Mouse (Mus musculus) megakaryocyte, embryonic 14.5 days (primary cell): Measurements from ENCODE around the gene Gys2. TPM values are rescaled to one million over a fixed set of nuclear protein-coding genes. Genes with fewer than 3 reads are reported as not detected.
"Not testable (repeated sequence)": the region's sequence is repeated elsewhere in the genome, so short reads cannot be mapped to it uniquely, and the experiment has no call there.

Experiments
- H3K27me3 ChIP-seq: replicated peaks from 2 replicates; pipeline ENCODE3; 2012; ENCODE audit warnings: inconsistent platforms
- H3K36me3 ChIP-seq: replicated peaks from 2 replicates; pipeline ENCODE3; 2012; ENCODE audit warnings: low read length, inconsistent platforms, mixed read lengths
- H3K4me1 ChIP-seq: 2 replicates; pipeline ENCODE4 v1.6.1; 2012; ENCODE audit warnings: inconsistent platforms
- H3K4me3 ChIP-seq: replicated peaks from 2 replicates; pipeline ENCODE3; 2012; ENCODE audit warnings: moderate library complexity, mild to moderate bottlenecking, inconsistent platforms
- H3K9me3 ChIP-seq: 2 replicates; pipeline ENCODE4 v1.6.1; 2012; ENCODE audit warnings: inconsistent platforms
- FLI1 ChIP-seq: IDR thresholded peaks from 2 replicates; pipeline ENCODE4 v1.6.1; 2012; ENCODE audit warnings: low read length, inconsistent platforms, mixed read lengths
- GATA1 ChIP-seq: IDR thresholded peaks from 3 replicates; pipeline ENCODE4 v1.6.1; 2012; ENCODE audit warnings: mixed read lengths, low read length, inconsistent platforms, borderline replicate concordance
- polyA plus RNA-seq: library from polyadenylated mRNA; stranded (reverse); fragments of >175 nt; gene quantifications from 2 replicates; pipeline ENCODE4 v1.2.3, GENCODE M21; 2012; ENCODE audit warnings: low replicate concordance; ENCODE audit not compliant: insufficient read depth

Gene Gys2
- not detected in 2 replicates for polyA plus RNA-seq

DNA sequence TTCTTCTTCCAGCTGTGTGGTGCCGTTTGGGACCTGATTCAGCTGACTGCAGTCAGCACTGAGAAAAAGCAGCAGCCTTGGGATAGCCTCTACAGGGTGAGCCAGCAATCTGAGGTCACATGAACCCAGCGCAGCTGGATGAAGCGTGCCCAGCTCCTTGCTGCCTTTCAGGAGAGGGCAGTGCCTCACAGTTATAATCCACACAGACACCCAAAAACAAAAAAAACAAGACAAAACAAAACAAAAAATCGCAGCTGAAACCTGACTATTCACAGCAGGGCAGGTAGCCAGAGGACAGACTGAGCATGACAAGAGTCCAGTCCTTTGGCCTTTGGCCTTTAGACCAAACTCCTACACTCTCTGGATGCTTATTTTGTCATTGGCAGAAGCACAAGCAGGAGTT, at the start of gene Gys2:
Gene Gys2, minus strand, starts transcription at position 309 of the 403 bp plus-strand sequence.
- Histone ChIP-seq H3K4me3 (no peak within 1 kb of the TSS), H3K9me3 (no peaks in the 10 kb centered on the region), H3K36me3 (no peaks in the 10 kb centered on the region), H3K27me3 (peaks cover 2% of the 10 kb centered on the region), H3K4me1 (no peaks in the 10 kb centered on the region)
- TF ChIP-seq FLI1 (no peak), GATA1 (no peak)

DNA sequence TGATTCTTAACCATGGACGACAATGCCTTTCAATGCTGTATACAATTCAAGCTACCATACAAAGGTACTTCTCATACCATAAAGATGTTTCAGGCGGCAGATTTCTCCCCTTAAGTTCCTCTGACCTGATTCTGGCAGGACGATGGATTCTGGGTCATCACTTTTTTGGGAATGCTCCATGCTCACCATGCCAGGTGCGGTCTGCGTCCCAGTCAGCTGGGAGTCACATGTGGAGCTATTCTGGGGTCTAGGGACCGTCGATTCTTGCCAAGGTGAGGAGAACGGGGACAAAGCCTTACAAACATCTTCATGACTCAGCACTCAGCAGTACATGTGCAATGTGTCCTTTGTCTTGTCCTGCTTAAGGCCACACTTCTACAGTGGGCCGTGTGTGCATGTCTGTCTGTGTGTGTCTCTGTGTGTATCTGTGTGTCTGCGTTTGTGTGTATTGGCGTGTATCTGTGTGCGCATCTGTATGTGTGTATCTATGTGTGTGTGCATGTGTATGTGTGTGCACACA, 48.7 kb upstream of the Gys2 start:
- H3K4me1 ChIP-seq = peaks cover 16% of the 10 kb centered on the region
- no peaks in the 10 kb centered on the region for H3K36me3 ChIP-seq
- TF ChIP-seq FLI1 (no peak), GATA1 (no peak)
- peak overlapping the region; percentile 21 for H3K4me3 ChIP-seq
- H3K27me3 ChIP-seq = peaks cover 16% of the 10 kb centered on the region
- no peaks in the 10 kb centered on the region for H3K9me3 ChIP-seq

GRCm38 (mm10) chr6:142519110-142519509, 46.2 kb upstream of the Gys2 start:
- TF ChIP-seq GATA1 = no peak
- no peak for TF ChIP-seq FLI1
- no peaks in the 10 kb centered on the region for H3K36me3 ChIP-seq
- peaks cover 12% of the 10 kb centered on the region for H3K4me1 ChIP-seq
- H3K4me3 ChIP-seq = peak overlapping the region; percentile 10
- peaks cover 22% of the 10 kb centered on the region for H3K27me3 ChIP-seq
- no peaks in the 10 kb centered on the region for H3K9me3 ChIP-seq

GRCm38 (mm10) chr6:142515379-142515778, 42.5 kb upstream of the Gys2 start:
- Histone ChIP-seq H3K4me3 (peak overlapping the region; percentile 82), H3K4me1 (peaks cover 12% of the 10 kb centered on the region), H3K27me3 (peaks cover 33% of the 10 kb centered on the region)
- not testable (repeated sequence) for H3K9me3 ChIP-seq, H3K36me3 ChIP-seq

GRCm38 (mm10) chr6:142514912-142515311, 42.0 kb upstream of the Gys2 start:
- Histone ChIP-seq H3K4me1 (peaks cover 12% of the 10 kb centered on the region), H3K36me3 (no peaks in the 10 kb centered on the region)
- no peak for TF ChIP-seq GATA1
- TF ChIP-seq FLI1 = no peak

DNA sequence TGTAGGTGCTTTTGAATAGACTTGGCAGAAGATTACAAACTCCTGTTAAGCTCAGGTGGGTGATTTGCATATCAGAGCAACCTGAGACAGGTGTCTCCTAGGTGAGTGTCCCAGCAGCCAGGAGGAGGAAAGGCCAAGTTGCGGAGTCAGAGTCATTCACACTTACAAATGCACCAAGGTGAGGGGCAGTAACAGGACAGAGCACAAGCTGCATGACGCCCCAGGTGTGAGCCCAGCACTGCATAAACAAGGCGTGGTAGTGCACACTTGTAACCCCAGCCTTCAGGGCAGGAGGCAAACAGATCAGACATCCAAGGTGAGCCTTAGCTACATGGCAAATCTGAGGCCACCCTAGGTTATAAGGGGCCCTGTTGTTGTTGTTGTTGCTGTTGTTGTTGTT, 40.0 kb upstream of the Gys2 start:
- H3K4me3 ChIP-seq = no peak overlapping the region
- H3K9me3 ChIP-seq = no peaks in the 10 kb centered on the region
- TF ChIP-seq GATA1 = no peak
- no peak for TF ChIP-seq FLI1

More at GRCm38 (mm10) chr6:142514912-142515311, 42.0 kb upstream of the Gys2 start:
- peaks cover 33% of the 10 kb centered on the region for H3K27me3 ChIP-seq
- no peaks in the 10 kb centered on the region for H3K9me3 ChIP-seq
- H3K4me3 ChIP-seq = no peak overlapping the region

DNA sequence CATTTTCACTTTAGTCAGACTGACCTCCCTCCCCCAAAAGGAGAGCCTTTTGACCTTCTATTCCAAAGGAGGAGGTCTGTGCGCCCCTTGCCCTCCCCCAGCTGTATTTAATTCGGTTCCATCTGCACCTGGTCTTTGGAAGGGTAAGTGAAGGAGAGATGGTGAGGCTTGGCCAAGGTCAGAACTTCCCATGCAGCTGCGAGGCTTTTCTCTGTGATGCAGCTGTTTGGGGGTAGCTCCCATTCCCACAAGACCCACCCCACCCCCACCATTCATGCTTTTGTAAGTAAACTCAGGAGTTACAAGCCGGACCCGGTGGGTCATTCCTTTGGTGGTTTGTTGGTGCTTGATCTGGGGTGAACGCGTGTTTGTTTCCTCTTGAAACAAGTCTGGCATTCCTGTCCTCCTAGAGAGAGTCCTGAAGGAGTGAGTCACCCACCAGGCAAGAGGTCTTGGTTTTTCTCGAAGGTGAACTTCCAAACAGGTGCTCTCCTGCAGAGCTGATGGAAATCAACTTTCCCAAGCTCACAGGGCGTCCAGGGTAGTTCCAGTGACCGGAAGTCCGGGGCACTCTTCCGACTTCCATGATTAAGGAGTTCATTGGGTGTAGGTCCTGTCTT, 38.7 kb upstream of the Gys2 start:
- TF ChIP-seq FLI1 = no peak
- no peak overlapping the region for H3K4me3 ChIP-seq
- peaks cover 43% of the 10 kb centered on the region for H3K27me3 ChIP-seq

More for the DNA sequence above, 40.0 kb upstream of the Gys2 start:
- Histone ChIP-seq H3K4me1 (peaks cover 9% of the 10 kb centered on the region), H3K27me3 (peaks cover 34% of the 10 kb centered on the region), H3K36me3 (no peaks in the 10 kb centered on the region)

DNA sequence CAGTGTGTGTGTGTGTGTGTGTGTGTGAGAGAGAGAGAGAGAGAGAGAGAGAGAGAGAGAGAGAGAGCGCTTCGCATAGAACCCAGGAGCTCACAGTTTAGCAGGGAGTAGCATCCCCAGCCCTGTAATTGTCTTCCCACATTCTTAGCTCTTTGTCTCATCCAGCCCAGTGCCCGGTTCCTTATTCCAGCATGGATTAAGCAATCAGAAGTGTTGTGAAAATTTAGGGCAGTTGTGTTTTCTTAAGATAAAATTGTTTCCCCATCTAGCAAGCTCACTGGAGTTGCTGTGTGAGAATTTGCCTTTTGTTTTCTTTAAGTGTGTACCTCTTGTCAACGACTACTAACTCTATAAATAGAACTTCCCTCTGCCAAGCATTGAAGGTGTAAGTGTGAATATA, 35.8 kb upstream of the Gys2 start:
- no peak overlapping the region for H3K4me3 ChIP-seq
- H3K27me3 ChIP-seq = peaks cover 36% of the 10 kb centered on the region
- TF ChIP-seq GATA1 = no peak
- no peak for TF ChIP-seq FLI1
- H3K4me1 ChIP-seq = peaks cover 10% of the 10 kb centered on the region
- H3K9me3 ChIP-seq = no peaks in the 10 kb centered on the region
- H3K36me3 ChIP-seq = no peaks in the 10 kb centered on the region

More for the DNA sequence above, 38.7 kb upstream of the Gys2 start:
- Histone ChIP-seq H3K4me1 (peaks cover 14% of the 10 kb centered on the region), H3K36me3 (no peaks in the 10 kb centered on the region), H3K9me3 (no peaks in the 10 kb centered on the region)

- TF ChIP-seq GATA1 (no peak), FLI1 (no peak)
- Histone ChIP-seq H3K36me3 (no peaks in the 10 kb centered on the region), H3K4me1 (peaks cover 10% of the 10 kb centered on the region), H3K27me3 (peaks cover 33% of the 10 kb centered on the region), H3K4me3 (peak within 1 kb of the TSS; percentile 85), H3K9me3 (no peaks in the 10 kb centered on the region)
Observed at GRCm38 (mm10) chr6:142507785-142508162, 34.9 kb upstream of the Gys2 start, which contains the start of gene Ldhb. Gene Ldhb, minus strand, starts transcription at chr6:142507957.

DNA sequence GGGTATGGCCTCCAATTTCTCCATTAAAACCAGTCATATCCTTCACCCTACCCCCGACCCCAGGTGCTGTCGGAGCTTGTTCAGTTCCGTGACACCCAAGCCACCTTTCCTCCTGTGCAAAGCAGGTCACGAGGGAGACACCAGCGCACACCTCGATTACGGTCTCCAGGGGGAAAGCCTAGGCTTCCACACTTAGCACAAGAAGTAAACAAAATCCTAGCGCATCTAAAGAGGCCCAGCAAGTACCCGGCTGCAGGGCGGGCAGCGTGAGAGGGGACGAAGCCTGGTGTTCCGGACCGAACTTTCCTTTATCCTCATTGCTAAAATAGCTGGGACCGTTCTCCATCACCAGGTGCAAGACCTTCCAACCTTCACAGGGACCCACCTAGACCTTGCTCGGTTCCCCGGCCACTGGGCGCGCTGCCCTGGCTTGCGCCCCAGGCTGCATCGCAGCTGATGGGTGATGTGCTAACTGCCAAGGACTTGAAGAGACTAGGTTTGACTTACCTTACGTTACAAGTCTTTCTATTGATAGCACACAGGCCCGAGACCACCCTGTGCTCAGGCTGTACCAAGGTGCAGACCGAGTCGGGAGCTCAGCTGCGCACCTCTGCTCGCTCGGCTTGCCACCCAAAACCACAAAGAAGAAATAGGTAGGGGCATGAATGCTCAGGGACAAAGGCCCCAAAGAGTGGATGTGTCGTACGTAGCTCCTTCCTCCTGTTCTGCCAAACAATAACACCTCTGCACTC, 34.3 kb upstream of the Gys2 start:
- peaks cover 33% of the 10 kb centered on the region for H3K27me3 ChIP-seq
- TF ChIP-seq FLI1 (no peak), GATA1 (no peak)
- no peaks in the 10 kb centered on the region for H3K36me3 ChIP-seq
- H3K4me1 ChIP-seq = peaks cover 10% of the 10 kb centered on the region
- H3K9me3 ChIP-seq = no peaks in the 10 kb centered on the region
- H3K4me3 ChIP-seq = peak overlapping the region; percentile 85
